Mouse (Mus musculus): ENCODE results near the gene Perm1. TPM values are rescaled to one million over a fixed set of nuclear protein-coding genes. Genes with fewer than 3 reads are reported as not detected.

Perm1 gene
- 2.2 and 2.4 TPM in 2 replicates for polyA plus RNA-seq (2015; fragmentation: Nextera tagmentation; extraction: Ambion mirVana)

DNA sequence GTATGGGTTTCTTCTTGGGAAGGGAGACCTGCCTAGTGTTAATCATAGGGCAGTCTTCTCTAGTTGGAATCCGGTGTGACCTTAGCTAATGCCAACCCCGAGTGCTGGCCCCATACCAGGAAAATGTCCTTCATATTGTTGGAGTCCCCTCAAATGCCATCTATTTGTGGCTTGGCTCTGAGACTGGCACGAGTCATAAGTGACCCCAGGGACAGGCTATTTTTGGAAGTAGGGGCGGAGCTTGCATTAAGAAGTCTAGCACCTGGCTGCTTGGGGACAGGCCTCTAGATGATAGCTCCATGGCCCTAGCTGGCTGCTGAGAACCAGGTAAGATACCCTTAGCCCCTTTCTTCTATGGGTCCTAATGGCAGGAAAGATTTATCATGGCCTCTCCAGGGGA lies at the start of gene Perm1:
Gene Perm1, plus strand, starts transcription at position 220 of the 400 bp plus-strand sequence.
- H3K9ac ChIP-seq (ENCODE audit: low read depth, low read length), result no peak within 1 kb of the TSS
- H3K27me3 ChIP-seq (replicated peaks; ENCODE audit: control insufficient read depth, insufficient read depth, low read length), result no peaks in the 10 kb centered on the region
- no peaks in the 10 kb centered on the region for H3K36me3 ChIP-seq (ENCODE audit: control insufficient read depth, insufficient read depth, low read length)
- no peak within 1 kb of the TSS for H3K27ac ChIP-seq (ENCODE audit: low read depth, low read length)
- no peak within 1 kb of the TSS for H3K4me2 ChIP-seq (ENCODE audit: low read length)
- H3K9me3 ChIP-seq (ENCODE audit: control insufficient read depth, low read length), result no peaks in the 10 kb centered on the region
- no peak for ATAC-seq
- H3K4me3 ChIP-seq (ENCODE audit: low read length), result no peak within 1 kb of the TSS
- WGBS, result 76% methylated on average over 4 of the region's 4 CpGs
- no peaks in the 10 kb centered on the region for H3K4me1 ChIP-seq (ENCODE audit: control insufficient read depth, insufficient read depth, low read depth, low read length)

DNA sequence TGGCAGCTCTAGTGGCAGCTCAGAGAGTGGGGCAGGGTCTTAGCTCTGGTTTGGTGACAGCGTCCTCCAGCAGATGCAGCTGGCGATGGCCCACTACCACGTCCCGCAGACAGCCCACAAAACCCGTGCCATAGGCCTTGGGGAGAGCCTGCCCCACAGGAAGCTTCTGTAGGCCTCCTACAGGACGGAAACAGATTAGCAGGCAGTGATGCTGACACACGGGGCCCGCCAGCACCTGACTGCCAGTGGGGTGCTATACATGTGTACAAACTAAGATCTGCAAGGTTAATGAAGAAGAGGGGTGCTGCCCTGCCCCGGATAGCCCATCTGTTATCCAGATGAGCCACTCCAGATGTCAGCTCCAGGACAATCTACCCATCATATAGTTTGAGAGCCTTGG lies 49.2 kb upstream of the Perm1 start:
- 97% methylated on average over 9 of the region's 9 CpGs for WGBS
- no peaks in the 10 kb centered on the region for H3K4me1 ChIP-seq (ENCODE audit: control insufficient read depth, insufficient read depth, low read depth, low read length)
- no peak for ATAC-seq
- H3K27me3 ChIP-seq (replicated peaks; ENCODE audit: control insufficient read depth, insufficient read depth, low read length), result no peaks in the 10 kb centered on the region
- H3K36me3 ChIP-seq (ENCODE audit: control insufficient read depth, insufficient read depth, low read length), result peaks cover 74% of the 10 kb centered on the region
- no peak overlapping the region for H3K9ac ChIP-seq (ENCODE audit: low read depth, low read length)
- H3K4me2 ChIP-seq (ENCODE audit: low read length), result no peak overlapping the region
- H3K4me3 ChIP-seq (ENCODE audit: low read length), result no peak overlapping the region
- no peak overlapping the region for H3K27ac ChIP-seq (ENCODE audit: low read depth, low read length)
- H3K9me3 ChIP-seq (ENCODE audit: control insufficient read depth, low read length), result no peaks in the 10 kb centered on the region

DNA sequence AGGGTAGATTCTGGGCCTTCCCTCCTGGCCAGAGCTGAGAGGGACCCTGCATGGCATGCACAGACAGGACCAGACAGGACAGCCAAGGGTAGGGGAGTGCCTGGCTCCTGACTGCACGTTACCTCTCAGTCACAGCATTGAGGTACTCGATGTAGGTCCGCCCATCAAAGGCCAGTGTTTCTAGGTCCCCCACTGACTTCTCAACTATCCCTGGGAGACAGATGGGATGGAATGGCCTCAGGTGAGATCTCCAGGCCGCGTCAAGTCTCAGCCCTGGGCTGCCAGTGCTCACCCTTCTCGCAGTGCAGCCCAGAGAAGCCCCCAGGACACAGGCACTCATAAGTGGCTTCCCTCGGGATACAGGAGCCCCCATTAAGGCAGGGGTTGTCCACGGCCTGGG lies 47.1 kb upstream of the Perm1 start:
- no peak overlapping the region for H3K4me2 ChIP-seq (ENCODE audit: low read length)
- no peaks in the 10 kb centered on the region for H3K9me3 ChIP-seq (ENCODE audit: control insufficient read depth, low read length)
- H3K4me1 ChIP-seq (ENCODE audit: control insufficient read depth, insufficient read depth, low read depth, low read length), result no peaks in the 10 kb centered on the region
- no peak overlapping the region for H3K4me3 ChIP-seq (ENCODE audit: low read length)
- H3K27me3 ChIP-seq (replicated peaks; ENCODE audit: control insufficient read depth, insufficient read depth, low read length), result no peaks in the 10 kb centered on the region
- 96% methylated on average over 8 of the region's 8 CpGs for WGBS
- H3K9ac ChIP-seq (ENCODE audit: low read depth, low read length), result no peak overlapping the region
- no peak overlapping the region for H3K27ac ChIP-seq (ENCODE audit: low read depth, low read length)
- no peak for ATAC-seq
- peaks cover 85% of the 10 kb centered on the region for H3K36me3 ChIP-seq (ENCODE audit: control insufficient read depth, insufficient read depth, low read length)

DNA sequence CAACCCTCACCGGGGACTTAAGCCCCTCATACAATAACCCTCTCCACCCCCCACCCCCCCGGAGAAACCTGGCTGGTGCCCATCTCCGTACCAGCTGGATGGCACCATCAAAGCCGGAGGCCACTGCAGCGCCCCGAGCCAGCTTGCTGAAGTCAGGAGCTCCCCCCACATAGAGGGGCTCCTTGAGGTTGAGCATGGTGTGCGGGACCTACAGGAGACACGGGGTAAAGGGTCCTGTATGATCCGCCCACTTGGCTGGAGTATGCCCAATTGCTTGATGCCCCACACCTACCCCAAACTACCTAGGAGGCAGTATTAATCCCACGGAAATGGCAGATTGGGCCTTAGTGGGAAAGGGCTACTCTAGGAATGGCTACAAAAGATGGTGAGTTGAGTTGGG lies 46.5 kb upstream of the Perm1 start:
- H3K4me2 ChIP-seq (ENCODE audit: low read length), result no peak overlapping the region
- H3K36me3 ChIP-seq (ENCODE audit: control insufficient read depth, insufficient read depth, low read length), result peaks cover 87% of the 10 kb centered on the region
- ATAC-seq, result 0 out of 2 replicates have a peak, but pooled peaks have one; percentile 15
- H3K27ac ChIP-seq (ENCODE audit: low read depth, low read length), result no peak overlapping the region
- no peak overlapping the region for H3K4me3 ChIP-seq (ENCODE audit: low read length)
- no peaks in the 10 kb centered on the region for H3K4me1 ChIP-seq (ENCODE audit: control insufficient read depth, insufficient read depth, low read depth, low read length)
- WGBS, result 97% methylated on average over 10 of the region's 10 CpGs
- H3K9me3 ChIP-seq (ENCODE audit: control insufficient read depth, low read length), result no peaks in the 10 kb centered on the region
- no peaks in the 10 kb centered on the region for H3K27me3 ChIP-seq (replicated peaks; ENCODE audit: control insufficient read depth, insufficient read depth, low read length)
- H3K9ac ChIP-seq (ENCODE audit: low read depth, low read length), result no peak overlapping the region

DNA sequence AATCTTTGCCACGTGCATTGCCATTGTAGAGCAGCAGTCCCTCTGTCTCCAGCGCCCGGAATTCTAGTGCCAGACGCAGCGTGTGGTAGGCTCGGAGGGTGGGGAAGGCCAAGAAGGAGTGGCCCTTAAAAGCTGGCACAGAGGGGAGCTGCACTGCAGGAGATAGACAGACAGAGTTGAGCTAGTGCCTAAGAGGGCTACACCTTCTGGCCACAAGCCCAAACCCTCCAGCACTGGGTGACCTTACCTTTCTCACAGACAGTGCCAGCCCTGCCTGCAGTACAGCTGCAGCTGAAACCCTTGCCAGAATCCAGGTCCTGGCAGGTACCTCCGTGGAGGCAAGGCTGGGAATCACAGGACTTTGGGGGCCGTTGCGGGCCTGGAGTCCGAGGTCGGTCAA lies 43.8 kb upstream of the Perm1 start:
- Histone ChIP-seq H3K27ac (ENCODE audit: low read depth, low read length) (no peak overlapping the region), H3K9ac (ENCODE audit: low read depth, low read length) (no peak overlapping the region), H3K27me3 (replicated peaks; ENCODE audit: control insufficient read depth, insufficient read depth, low read length) (no peaks in the 10 kb centered on the region), H3K4me1 (ENCODE audit: control insufficient read depth, insufficient read depth, low read depth, low read length) (no peaks in the 10 kb centered on the region), H3K4me2 (ENCODE audit: low read length) (no peak overlapping the region), H3K9me3 (ENCODE audit: control insufficient read depth, low read length) (no peaks in the 10 kb centered on the region), H3K4me3 (ENCODE audit: low read length) (no peak overlapping the region), H3K36me3 (ENCODE audit: control insufficient read depth, insufficient read depth, low read length) (peaks cover 94% of the 10 kb centered on the region)
- no peak for ATAC-seq
- WGBS, result 95% methylated on average over 11 of the region's 11 CpGs

DNA sequence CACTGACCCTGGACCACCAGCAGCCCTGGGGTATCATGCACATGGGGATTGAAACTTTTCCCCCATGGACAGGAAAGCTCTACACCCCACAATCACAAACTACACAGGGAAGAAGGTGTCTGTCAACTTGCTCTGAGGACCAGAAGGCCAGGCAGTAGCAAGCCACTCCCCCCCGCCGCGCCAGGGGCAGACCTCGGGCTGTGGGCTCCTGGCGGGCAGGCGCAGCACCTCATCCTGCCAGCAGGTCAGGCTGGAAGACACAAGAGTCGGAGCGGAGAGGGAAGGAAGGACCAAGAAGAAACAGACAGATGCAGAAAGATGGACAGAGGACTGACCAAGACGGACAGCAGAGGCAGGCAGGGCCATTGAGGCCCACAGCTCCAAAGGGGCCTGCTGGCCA lies 38.0 kb upstream of the Perm1 start:
- Histone ChIP-seq H3K4me1 (ENCODE audit: control insufficient read depth, insufficient read depth, low read depth, low read length) (peaks cover 15% of the 10 kb centered on the region), H3K27me3 (replicated peaks; ENCODE audit: control insufficient read depth, insufficient read depth, low read length) (no peaks in the 10 kb centered on the region), H3K27ac (ENCODE audit: low read depth, low read length) (no peak overlapping the region), H3K9me3 (ENCODE audit: control insufficient read depth, low read length) (no peaks in the 10 kb centered on the region), H3K9ac (ENCODE audit: low read depth, low read length) (no peak overlapping the region), H3K36me3 (ENCODE audit: control insufficient read depth, insufficient read depth, low read length) (peaks cover 65% of the 10 kb centered on the region), H3K4me2 (ENCODE audit: low read length) (no peak overlapping the region), H3K4me3 (ENCODE audit: low read length) (no peak overlapping the region)
- 92% methylated on average over 9 of the region's 9 CpGs for WGBS
- ATAC-seq, result no peak

DNA sequence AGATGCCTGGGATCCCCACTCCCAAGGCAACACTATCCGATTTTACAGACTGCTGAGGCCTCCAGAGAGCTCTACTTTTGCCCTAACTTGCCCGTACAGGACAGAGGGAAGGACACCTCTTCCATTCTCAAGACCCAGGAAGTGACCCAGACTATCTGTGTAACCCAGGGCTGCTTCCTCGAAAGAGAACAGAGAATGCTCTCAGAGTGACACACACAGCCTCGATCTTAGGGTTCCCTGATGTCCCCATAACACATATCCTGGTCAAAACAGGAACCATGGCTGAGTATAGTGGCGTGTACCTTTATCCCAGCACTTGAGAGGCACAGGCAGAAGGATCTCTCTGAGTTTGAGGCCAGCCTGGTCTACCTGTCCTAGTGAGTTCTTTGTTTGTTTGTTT lies 31.9 kb upstream of the Perm1 start:
- WGBS, result 84% methylated on average over 5 of the region's 5 CpGs
- no peaks in the 10 kb centered on the region for H3K27me3 ChIP-seq (replicated peaks; ENCODE audit: control insufficient read depth, insufficient read depth, low read length)

DNA sequence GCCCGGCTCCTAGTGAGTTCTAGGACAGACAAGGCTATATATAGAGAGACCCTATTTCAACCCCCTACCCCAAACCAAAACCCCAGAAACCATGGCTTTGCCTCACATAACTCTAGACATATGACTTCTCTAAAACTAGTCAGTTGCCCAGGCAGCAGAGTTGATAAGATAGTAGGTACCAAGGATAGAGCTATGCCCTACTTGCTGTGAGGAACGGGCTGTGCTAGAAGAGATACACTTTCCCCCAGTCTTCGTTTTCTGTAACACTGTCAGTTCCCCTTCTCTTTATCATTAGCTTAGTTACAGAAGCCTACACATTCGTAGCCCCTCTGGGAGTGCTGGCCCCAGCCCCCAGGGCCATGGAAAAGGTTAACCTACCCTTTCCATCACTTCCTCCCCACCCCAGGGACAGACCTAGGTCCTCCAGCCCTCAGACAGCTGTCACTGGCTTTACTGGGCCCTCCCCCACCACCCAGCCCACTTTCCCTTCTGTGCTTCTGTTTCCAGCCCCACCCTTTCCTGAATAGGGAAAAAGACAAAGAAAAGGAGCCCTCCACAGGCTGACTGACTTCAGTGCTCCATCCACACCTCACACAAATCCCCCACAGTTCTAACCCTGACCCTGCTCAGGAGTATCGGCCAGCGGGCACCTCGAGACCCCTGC lies 31.2 kb upstream of the Perm1 start:
- H3K4me2 ChIP-seq (ENCODE audit: low read length), result peak overlapping the region; percentile 71
- ATAC-seq, result peak; percentile 10; the same call in 1 of the 2 replicates

More for the DNA sequence above, 31.9 kb upstream of the Perm1 start:
- Histone ChIP-seq H3K27ac (ENCODE audit: low read depth, low read length) (no peak overlapping the region), H3K4me2 (ENCODE audit: low read length) (peak overlapping the region; percentile 71), H3K36me3 (ENCODE audit: control insufficient read depth, insufficient read depth, low read length) (peaks cover 7% of the 10 kb centered on the region), H3K9ac (ENCODE audit: low read depth, low read length) (no peak overlapping the region; the same call in 1 of the 2 replicates), H3K4me1 (ENCODE audit: control insufficient read depth, insufficient read depth, low read depth, low read length) (peaks cover 68% of the 10 kb centered on the region), H3K9me3 (ENCODE audit: control insufficient read depth, low read length) (no peaks in the 10 kb centered on the region), H3K4me3 (ENCODE audit: low read length) (peak overlapping the region; percentile 50)
- no peak for ATAC-seq

DNA sequence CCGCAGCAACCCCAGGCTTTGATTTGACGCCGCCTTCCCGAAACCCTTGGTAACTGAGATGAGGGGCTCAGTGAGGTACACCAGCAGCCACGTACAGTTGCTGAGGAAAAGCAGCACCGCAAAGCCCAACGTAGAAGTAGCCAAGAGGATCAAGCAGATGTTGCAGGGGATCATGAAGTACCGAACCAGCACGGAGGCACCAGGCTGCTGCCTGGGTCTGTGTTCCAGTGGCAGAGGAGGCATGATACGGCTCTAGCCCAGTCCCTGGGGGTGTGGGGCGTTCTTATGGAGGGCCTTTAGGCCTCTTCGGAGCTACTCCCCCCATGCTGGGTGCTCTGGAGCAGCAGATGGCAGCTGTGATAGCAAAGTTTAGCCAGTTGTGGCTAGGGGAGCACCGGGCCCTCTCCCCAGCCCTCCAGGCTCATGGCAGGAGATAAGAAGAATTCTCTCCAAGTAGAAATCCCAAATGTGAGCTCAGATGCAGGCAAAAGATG lies 30.2 kb upstream of the Perm1 start:
- 35% methylated on average over 13 of the region's 13 CpGs for WGBS
- ATAC-seq, result peak; percentile 13
- H3K4me2 ChIP-seq (ENCODE audit: low read length), result peak overlapping the region; percentile 71
- H3K9ac ChIP-seq (ENCODE audit: low read depth, low read length), result peak overlapping the region; percentile 83
- peak overlapping the region; percentile 90 for H3K27ac ChIP-seq (ENCODE audit: low read depth, low read length)
- peaks cover 80% of the 10 kb centered on the region for H3K4me1 ChIP-seq (ENCODE audit: control insufficient read depth, insufficient read depth, low read depth, low read length)
- H3K9me3 ChIP-seq (ENCODE audit: control insufficient read depth, low read length), result no peaks in the 10 kb centered on the region
- H3K4me3 ChIP-seq (ENCODE audit: low read length), result peak overlapping the region; percentile 50
- peaks cover under 1% of the 10 kb centered on the region; the same call in 1 of the 2 replicates for H3K36me3 ChIP-seq (ENCODE audit: control insufficient read depth, insufficient read depth, low read length)
- H3K27me3 ChIP-seq (replicated peaks; ENCODE audit: control insufficient read depth, insufficient read depth, low read length), result no peaks in the 10 kb centered on the region

More for the DNA sequence above, 31.2 kb upstream of the Perm1 start:
- Histone ChIP-seq H3K9me3 (ENCODE audit: control insufficient read depth, low read length) (no peaks in the 10 kb centered on the region), H3K4me1 (ENCODE audit: control insufficient read depth, insufficient read depth, low read depth, low read length) (peaks cover 75% of the 10 kb centered on the region), H3K27me3 (replicated peaks; ENCODE audit: control insufficient read depth, insufficient read depth, low read length) (no peaks in the 10 kb centered on the region), H3K9ac (ENCODE audit: low read depth, low read length) (peak overlapping the region; percentile 83), H3K4me3 (ENCODE audit: low read length) (peak overlapping the region; percentile 50), H3K36me3 (ENCODE audit: control insufficient read depth, insufficient read depth, low read length) (peaks cover under 1% of the 10 kb centered on the region; the same call in 1 of the 2 replicates), H3K27ac (ENCODE audit: low read depth, low read length) (peak overlapping the region; percentile 90)
- 65% methylated on average over 7 of the region's 7 CpGs for WGBS
